Mouse (Mus musculus) liver, adult 2 months (tissue): ENCODE data around the gene Ppie. TPM values are rescaled to one million over a fixed set of nuclear protein-coding genes. Genes with fewer than 3 reads are reported as not detected.
"Not testable (repeated sequence)": the region's sequence is repeated elsewhere in the genome, so short reads cannot be mapped to it uniquely, and the experiment has no call there.

Experiments used
- DNase-seq: peaks from one replicate; pipeline ENCODE4 v3.0.0-alpha.2; 2011; ENCODE audit warnings: low read depth, low spot score; ENCODE audit errors: extremely low read depth
- H3K27ac ChIP-seq: fragments of 200-500 bp; replicated peaks from 2 replicates; pipeline ENCODE4 v1.5.1; 2012; ENCODE audit warnings: low read depth, mild to moderate bottlenecking, control low read depth, inconsistent platforms, low read length; ENCODE audit not compliant: insufficient read depth
- H3K27me3 ChIP-seq: fragments of 200-500 bp; 2 replicates; pipeline ENCODE4 v1.6.1; 2012; ENCODE audit warnings: mild to moderate bottlenecking, moderate library complexity, low read length, inconsistent platforms; ENCODE audit not compliant: control insufficient read depth, insufficient read depth
- H3K36me3 ChIP-seq: fragments of 200-500 bp; 2 replicates; pipeline ENCODE4 v1.6.1; 2012; ENCODE audit warnings: low read length, inconsistent platforms; ENCODE audit not compliant: control insufficient read depth, insufficient read depth
- H3K4me1 ChIP-seq: fragments of 200-500 bp; 2 replicates; pipeline ENCODE4 v1.6.1; 2011; ENCODE audit warnings: low read length; ENCODE audit not compliant: control insufficient read depth, insufficient read depth
- H3K4me3 ChIP-seq: fragments of 200-500 bp; 2 replicates; pipeline ENCODE4 v1.5.1; 2011; ENCODE audit warnings: low read depth, mild to moderate bottlenecking, control low read depth, low read length, moderate library complexity; ENCODE audit not compliant: insufficient read depth
- H3K79me2 ChIP-seq: fragments of 200-500 bp; 2 replicates; pipeline ENCODE4 v1.6.1; 2012; ENCODE audit warnings: inconsistent platforms, mild to moderate bottlenecking, low read length, moderate library complexity; ENCODE audit not compliant: control insufficient read depth, insufficient read depth
- H3K9ac ChIP-seq: fragments of 200-500 bp; 2 replicates; pipeline ENCODE4 v1.6.1; 2012; ENCODE audit warnings: low read depth, mild to moderate bottlenecking, control low read depth, inconsistent platforms, low read length
- CTCF ChIP-seq: fragments of 200-500 bp; IDR thresholded peaks from 2 replicates; pipeline ENCODE4 v1.5.1; 2011; ENCODE audit warnings: low read depth, low read length, control low read depth
- POLR2A ChIP-seq: fragments of 200-500 bp; IDR thresholded peaks from 2 replicates; pipeline ENCODE4 v1.6.1; 2011; ENCODE audit warnings: low read length, control low read depth; ENCODE audit not compliant: insufficient read depth; ENCODE audit errors: extremely low read depth
- WGBS: fragments of 180-500 bp; shearing (Covaris S2); methylation state at CpG from one replicate; pipeline ENCODE4 v1.1.7; 2018; 5-methylcytosine and 5-hydroxymethylcytosine counted together
- polyA plus RNA-seq: library from polyadenylated mRNA; depleted of rRNA; stranded (reverse); fragments of >200 nt; gene quantifications from 2 replicates; pipeline ENCODE4 v1.2.3, GENCODE M21; 2012
- total RNA-seq: library from RNA; depleted of rRNA; stranded (reverse); fragments of >200 nt; gene quantifications from 2 replicates; pipeline ENCODE4 v1.2.3, GENCODE M21; 2014

Ppie gene
- total and polyA plus RNA-seq, 2 experiments: 8.7 to 15.2 TPM

DNA sequence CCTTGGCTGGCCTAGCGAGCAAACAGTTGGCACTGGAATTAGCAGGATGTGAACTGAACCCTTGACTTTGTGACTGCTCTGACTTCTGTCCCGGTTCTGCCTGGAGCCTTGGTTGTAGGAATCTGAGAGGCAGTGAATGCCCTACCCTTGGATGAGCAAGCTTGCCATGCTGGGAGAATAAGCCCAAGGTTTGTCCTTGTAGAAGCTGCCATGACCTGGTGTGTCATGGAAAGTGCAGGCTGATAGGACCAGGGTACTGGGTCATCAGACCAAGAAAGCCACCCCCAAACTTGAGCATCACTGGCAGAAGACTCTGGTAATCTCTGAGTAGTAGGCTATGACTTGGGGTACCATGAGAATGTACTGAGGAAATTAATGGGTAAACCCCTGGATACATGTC lies 18.5 kb downstream of the Ppie start:
- no peaks in the 10 kb centered on the region for H3K4me1 ChIP-seq
- H3K36me3 ChIP-seq: peaks cover 3% of the 10 kb centered on the region; the same call in 1 of the 2 replicates
- TF ChIP-seq POLR2A (no peak), CTCF (no peak)
- no peak overlapping the region for H3K9ac ChIP-seq
- 88% methylated on average over 2 of the region's 2 CpGs for WGBS
- no peak overlapping the region for H3K4me3 ChIP-seq
- no peaks in the 10 kb centered on the region; the same call in 1 of the 2 replicates for H3K27me3 ChIP-seq
- no peaks in the 10 kb centered on the region for H3K79me2 ChIP-seq
- H3K27ac ChIP-seq: no peak overlapping the region
- DNase-seq: no peak

DNA sequence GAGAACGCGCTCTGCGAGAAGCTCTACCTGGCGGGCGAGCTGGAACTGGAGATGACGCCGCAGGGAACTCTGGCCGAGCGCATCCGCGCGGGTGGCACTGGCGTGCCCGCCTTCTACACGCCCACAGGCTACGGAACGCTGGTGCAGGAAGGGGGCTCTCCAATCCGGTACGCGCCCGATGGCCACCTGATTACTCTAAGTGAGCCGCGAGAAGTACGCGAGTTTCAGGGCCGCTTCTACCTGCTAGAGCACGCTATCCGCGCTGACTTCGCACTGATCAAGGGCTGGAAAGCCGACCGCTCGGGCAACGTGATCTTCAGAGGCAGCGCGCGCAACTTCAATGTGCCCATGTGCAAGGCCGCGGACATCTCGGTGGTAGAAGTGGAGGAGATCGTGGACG lies 23.1 kb downstream of the Ppie start:
- DNase-seq, H3K4me1 ChIP-seq, H3K27ac ChIP-seq, H3K4me3 ChIP-seq, H3K79me2 ChIP-seq, H3K9ac ChIP-seq, H3K27me3 ChIP-seq, H3K36me3 ChIP-seq: not testable (repeated sequence)
- WGBS: 21% methylated on average over 32 of the region's 42 CpGs

DNA sequence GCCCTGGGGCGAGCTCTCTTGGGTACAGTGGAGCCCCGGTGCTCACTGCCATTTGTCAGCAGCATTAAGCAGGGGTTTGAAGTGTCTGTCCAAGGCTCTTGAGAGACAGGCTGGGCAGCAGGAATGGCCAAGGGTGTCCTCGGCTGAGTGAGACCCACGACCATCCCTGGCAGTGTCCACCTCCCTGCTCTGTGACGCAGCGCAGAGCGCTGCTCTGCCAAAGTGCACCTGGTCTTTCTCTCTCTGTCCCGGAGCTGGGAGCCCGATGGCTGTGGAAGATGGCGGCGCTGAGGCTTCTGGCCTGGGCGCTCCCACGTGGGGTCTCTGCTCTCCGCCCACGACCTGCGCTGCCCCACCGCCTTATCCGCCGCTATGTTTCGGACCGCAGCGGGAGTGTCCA lies 23.7 kb downstream of the Ppie start, which contains the start of gene Oxct2b:
TSS of gene Oxct2b (plus strand) at position 256 of the 400 bp plus-strand sequence.
- no peaks in the 10 kb centered on the region; the same call in 1 of the 2 replicates for H3K27me3 ChIP-seq
- TF ChIP-seq CTCF (no peak), POLR2A (no peak)
- no peaks in the 10 kb centered on the region for H3K36me3 ChIP-seq
- 19% methylated on average over 22 of the region's 22 CpGs for WGBS
- no peak within 1 kb of the TSS for H3K9ac ChIP-seq
- H3K4me3 ChIP-seq: no peak within 1 kb of the TSS
- no peaks in the 10 kb centered on the region for H3K4me1 ChIP-seq
- no peaks in the 10 kb centered on the region for H3K79me2 ChIP-seq
- DNase-seq: no peak
- H3K27ac ChIP-seq: no peak within 1 kb of the TSS

DNA sequence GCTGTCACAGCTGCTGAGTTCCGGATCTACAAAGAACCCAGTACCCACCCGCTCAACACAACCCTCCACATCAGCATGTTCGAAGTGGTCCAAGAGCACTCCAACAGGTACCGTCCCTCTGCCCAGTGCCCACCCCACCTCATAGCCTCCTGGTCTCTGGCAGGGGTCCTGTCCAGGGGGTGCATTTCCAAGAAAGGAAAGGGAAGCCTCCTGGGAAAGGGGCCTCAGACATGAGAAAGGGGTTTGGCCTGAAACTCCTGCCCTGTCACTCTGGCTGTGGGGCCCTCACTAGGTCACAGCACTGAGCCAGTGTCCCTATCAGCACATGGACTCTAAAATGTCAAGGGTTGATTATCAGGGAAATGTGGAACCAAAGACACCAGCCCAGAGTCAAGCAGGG lies 25.1 kb downstream of the Ppie start:
- not testable (repeated sequence) for H3K4me1 ChIP-seq, DNase-seq
- WGBS: 81% methylated on average over 4 of the region's 4 CpGs

DNA sequence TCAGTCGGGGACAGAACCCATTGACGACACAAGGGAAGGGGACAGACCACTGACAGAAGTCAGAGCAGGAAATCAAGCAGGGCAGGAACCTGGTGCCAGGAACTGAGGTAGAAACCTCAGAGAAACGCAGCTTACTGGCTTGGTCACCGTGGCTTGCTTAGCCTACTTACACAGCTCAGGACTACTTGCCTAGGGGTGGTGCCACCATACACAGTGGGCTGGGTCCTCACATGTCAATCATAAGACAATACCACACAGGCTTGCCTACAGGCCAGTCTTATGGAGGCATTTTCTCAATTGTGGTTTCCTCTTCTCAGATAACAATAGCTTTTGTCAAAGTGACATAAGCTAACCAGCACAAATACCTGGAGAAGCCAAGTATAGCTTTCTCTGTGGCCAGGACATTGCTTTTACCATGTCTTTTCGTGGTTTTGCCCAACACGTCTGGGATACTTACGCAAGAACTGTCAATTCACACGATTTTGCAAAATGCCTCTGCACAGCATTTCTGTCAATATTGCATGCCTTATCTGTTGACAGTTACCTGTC lies 27.5 kb downstream of the Ppie start:
- no peak overlapping the region for H3K9ac ChIP-seq
- H3K79me2 ChIP-seq: no peaks in the 10 kb centered on the region
- no peaks in the 10 kb centered on the region; the same call in 1 of the 2 replicates for H3K27me3 ChIP-seq
- peaks cover under 1% of the 10 kb centered on the region; the same call in 1 of the 2 replicates for H3K4me1 ChIP-seq
- no peak overlapping the region for H3K4me3 ChIP-seq
- no peak for TF ChIP-seq CTCF
- TF ChIP-seq POLR2A: no peak
- H3K36me3 ChIP-seq: no peaks in the 10 kb centered on the region
- 40% methylated on average over 8 of the region's 8 CpGs for WGBS
- DNase-seq: peak; percentile 45
- no peak overlapping the region for H3K27ac ChIP-seq

More for the DNA sequence above, 25.1 kb downstream of the Ppie start:
- not testable (repeated sequence) for H3K27ac ChIP-seq, H3K27me3 ChIP-seq, H3K36me3 ChIP-seq, H3K9ac ChIP-seq, H3K4me3 ChIP-seq, H3K79me2 ChIP-seq

DNA sequence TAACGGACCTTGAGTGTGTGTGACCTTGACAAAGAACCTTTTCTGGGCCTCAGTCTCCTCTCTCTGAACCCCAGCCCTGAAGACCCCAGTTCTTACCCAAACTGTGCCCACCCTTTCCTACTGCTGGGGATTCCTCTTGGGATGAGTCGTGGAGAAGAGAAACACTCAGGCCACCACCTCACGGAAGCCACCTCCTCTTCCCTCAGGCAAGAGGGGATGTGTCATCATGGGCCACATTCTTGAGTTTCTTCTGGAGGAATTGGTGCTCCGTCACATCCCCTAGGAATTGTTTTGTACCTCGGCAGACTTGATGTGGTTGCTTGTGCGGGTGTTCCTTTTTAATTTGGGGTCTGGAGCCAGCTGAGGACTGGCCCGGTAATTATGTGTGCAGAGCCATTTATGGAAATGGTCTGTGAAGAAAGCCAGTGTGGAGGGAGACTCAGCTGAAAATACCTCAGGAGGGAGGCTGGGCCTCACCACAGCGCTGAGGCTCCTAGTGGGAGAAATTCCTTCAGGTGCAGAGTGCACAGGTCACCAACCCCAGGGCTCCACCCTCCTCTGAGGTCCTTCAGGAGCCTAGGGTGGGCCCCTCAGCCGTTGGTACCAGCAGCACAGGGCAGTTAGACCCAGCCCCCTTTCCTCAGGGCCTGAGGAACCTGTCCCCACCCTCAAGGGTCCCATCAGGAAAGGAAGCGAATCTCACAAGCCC lies 28.3 kb downstream of the Ppie start:
- H3K4me3 ChIP-seq, H3K27me3 ChIP-seq, H3K36me3 ChIP-seq, H3K9ac ChIP-seq, H3K4me1 ChIP-seq, H3K27ac ChIP-seq, H3K79me2 ChIP-seq, DNase-seq: not testable (repeated sequence)
- 86% methylated on average over 10 of the region's 10 CpGs for WGBS
